8 mouse cellular contexts compared by ENCODE assay signal in the genomic region with DNA sequence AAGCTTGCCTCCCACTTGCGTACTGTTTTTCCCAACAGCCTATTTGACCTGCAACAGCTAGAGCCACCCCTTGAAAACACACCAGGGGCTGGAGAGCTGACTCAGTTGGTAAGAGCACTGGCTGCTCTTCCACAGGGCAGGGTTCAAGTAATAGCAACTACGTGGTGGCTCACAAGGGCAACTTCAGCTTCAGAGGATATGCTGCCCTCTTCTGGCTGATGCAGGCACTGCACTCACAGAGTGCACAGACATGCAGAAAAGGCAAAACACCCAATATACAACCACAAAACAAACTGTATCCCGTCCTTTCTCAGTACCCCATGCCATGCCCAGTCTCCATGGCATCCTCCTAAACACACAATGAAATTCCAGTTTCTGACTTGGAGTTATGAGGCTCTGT. TPM values are rescaled to one million over a fixed set of nuclear protein-coding genes. Genes with fewer than 3 reads are reported as not detected.
DNase-seq lines count a peak whose midpoint lies in the region; ATAC-seq and TF ChIP-seq lines count a peak whose summit lies in the region.

No protein-coding gene starts in this region.

- H3K4me2 ChIP-seq in midbrain, postnatal 0 days (ENCODE audit: low read depth, low read length, poor library complexity, severe bottlenecking) = no peak overlapping the region
- no peak overlapping the region for H3K4me2 ChIP-seq in midbrain, embryonic 15.5 days

- ATAC-seq in cerebellum, adult (ENCODE audit: insufficient number of reproducible peaks, low FRiP score, low TSS enrichment) = no peak
- no peak for ATAC-seq in midbrain, postnatal 0 days (ENCODE audit: low FRiP score)
- no peak for ATAC-seq in midbrain, embryonic 15.5 days (replicated peaks)

- peak; percentile 55 to 79 for DNase-seq in cerebellum, postnatal 14 days
- no peak for DNase-seq in midbrain, postnatal 0 days (ENCODE audit: low spot score)
- peak; percentile 67 for DNase-seq in embryo, embryonic 10 days (ENCODE audit: low spot score)
- DNase-seq in lung, postnatal 10 days = peak; percentile 48
- DNase-seq in c-Kit-positive CD71-positive TER-119-positive erythroid progenitor cells, embryonic 14.5 days (ENCODE audit: low spot score) = no peak
- no peak for DNase-seq in gastrocnemius, postnatal 4 days (ENCODE audit: low spot score in 2 of 2)

- no peaks in the 10 kb centered on the region for H3K36me3 ChIP-seq in midbrain, postnatal 0 days (ENCODE audit: insufficient read depth, low read length)
- H3K36me3 ChIP-seq in midbrain, embryonic 15.5 days (replicated peaks) = no peaks in the 10 kb centered on the region

- no peak overlapping the region for H3K9ac ChIP-seq in midbrain, postnatal 0 days (replicated peaks; ENCODE audit: low read length, poor library complexity, severe bottlenecking)
- H3K9ac ChIP-seq in midbrain, embryonic 15.5 days = no peak overlapping the region

- no peak overlapping the region for H3K27ac ChIP-seq in midbrain, postnatal 0 days (ENCODE audit: low read depth, low read length)
- H3K27ac ChIP-seq in midbrain, embryonic 15.5 days = no peak overlapping the region

- H3K4me1 ChIP-seq in midbrain, postnatal 0 days (ENCODE audit: insufficient read depth, low read length) = 0 out of 2 replicates have a peak, but pooled peaks cover 3% of the 10 kb centered on the region
- peaks cover 28% of the 10 kb centered on the region for H3K4me1 ChIP-seq in midbrain, embryonic 15.5 days

- no peaks in the 10 kb centered on the region for H3K27me3 ChIP-seq in midbrain, postnatal 0 days (ENCODE audit: insufficient read depth, low read length)
- no peaks in the 10 kb centered on the region for H3K27me3 ChIP-seq in midbrain, embryonic 15.5 days (replicated peaks)

- 76% methylated on average over 3 of the region's 3 CpGs for WGBS in midbrain, postnatal 0 days
- 68% methylated on average over 3 of the region's 3 CpGs for WGBS in midbrain, embryonic 15.5 days

- no peak overlapping the region for H3K4me3 ChIP-seq in midbrain, postnatal 0 days (ENCODE audit: low read depth, low read length)
- H3K4me3 ChIP-seq in midbrain, embryonic 15.5 days = no peak overlapping the region

- TF ChIP-seq CTCF in midbrain, postnatal 0 days (IDR thresholded peaks at IDR 0.05) = peak; percentile 76

- H3K9me3 ChIP-seq in midbrain, postnatal 0 days (ENCODE audit: low read length) = no peaks in the 10 kb centered on the region
- no peaks in the 10 kb centered on the region for H3K9me3 ChIP-seq in midbrain, embryonic 15.5 days

RNA-seq across cellular contexts. Expression of a gene that starts 34.7 kb away (rescaled TPM):
- total RNA-seq in midbrain, postnatal 0 days (2014; rRNA removed) = 3.4 and 4.0 TPM in 2 replicates
- polyA plus RNA-seq in midbrain, postnatal 0 days (2015; fragmentation: Nextera tagmentation; extraction: Ambion mirVana) = 3.0 and 3.1 TPM in 2 replicates
- polyA plus RNA-seq in midbrain, embryonic 15.5 days (2015; fragmentation: Nextera tagmentation; extraction: Ambion mirVana) = 3.2 and 3.8 TPM in 2 replicates
- 1 to 10 TPM; 5.4 to 7.6 TPM for total RNA-seq in gastrocnemius, postnatal 4 days (2021)

Comparison
In these comparisons a context has a peak if more than half of its experiments do, and no peak if none do; other contexts are left out.
1. DNase-seq: peak in cerebellum, postnatal 14 days (2 of 2), embryo, embryonic 10 days (single experiment) and lung, postnatal 10 days (single experiment); none in midbrain, postnatal 0 days (single experiment), c-Kit-positive CD71-positive TER-119-positive erythroid progenitor cells, embryonic 14.5 days (single experiment) and gastrocnemius, postnatal 4 days (0 of 2).